Mouse (Mus musculus): ENCODE results near the gene Egfl8. TPM values are rescaled to one million over a fixed set of nuclear protein-coding genes. Genes with fewer than 3 reads are reported as not detected.

Gene Egfl8
- polyA plus RNA-seq, 1 experiment from 2014 or later: 0.14 TPM

GRCm38 (mm10) chr17:34627943-34628643 lies 12.3 kb upstream of the Egfl8 start, which contains the start of gene Ppt2:
Gene Ppt2, minus strand, starts transcription at chr17:34628510.
- Histone ChIP-seq H3K27ac (peak within 1 kb of the TSS; percentile 92), H3K36me3 (ENCODE audit: inconsistent target) (peaks cover 15% of the 10 kb centered on the region; the same call in 1 of the 2 replicates), H3K4me3 (ENCODE audit: inconsistent target) (peak within 1 kb of the TSS; percentile 80), H3K79me2 (ENCODE audit: inconsistent target) (peaks cover 17% of the 10 kb centered on the region; the same call in 1 of the 2 replicates)
- 5% methylated on average over 29 of the region's 29 CpGs for WGBS (ENCODE audit: missing documents)

- Histone ChIP-seq H3K27ac (peak overlapping the region; percentile 92), H3K4me3 (ENCODE audit: inconsistent target) (peak overlapping the region; percentile 80), H3K79me2 (ENCODE audit: inconsistent target) (peaks cover 17% of the 10 kb centered on the region; the same call in 1 of the 2 replicates), H3K36me3 (ENCODE audit: inconsistent target) (peaks cover 23% of the 10 kb centered on the region)
- 3% methylated on average over 44 of the region's 45 CpGs for WGBS (ENCODE audit: missing documents)
Observed at GRCm38 (mm10) chr17:34627093-34627942, 11.5 kb upstream of the Egfl8 start.

GRCm38 (mm10) chr17:34626773-34627092 lies 11.0 kb upstream of the Egfl8 start:
- peaks cover 17% of the 10 kb centered on the region; the same call in 1 of the 2 replicates for H3K79me2 ChIP-seq (ENCODE audit: inconsistent target)
- peak overlapping the region; percentile 80 for H3K4me3 ChIP-seq (ENCODE audit: inconsistent target)
- under 1% methylated on average over 18 of the region's 18 CpGs for WGBS (ENCODE audit: missing documents)
- H3K36me3 ChIP-seq (ENCODE audit: inconsistent target): peaks cover 28% of the 10 kb centered on the region
- H3K27ac ChIP-seq: peak overlapping the region; percentile 55

GRCm38 (mm10) chr17:34626062-34626772 lies 10.4 kb upstream of the Egfl8 start:
- Histone ChIP-seq H3K36me3 (ENCODE audit: inconsistent target) (peaks cover 32% of the 10 kb centered on the region), H3K27ac (no peak overlapping the region), H3K79me2 (ENCODE audit: inconsistent target) (peaks cover 17% of the 10 kb centered on the region; the same call in 1 of the 2 replicates), H3K4me3 (ENCODE audit: inconsistent target) (peak overlapping the region; percentile 80)
- WGBS (ENCODE audit: missing documents): 76% methylated on average over 16 of the region's 16 CpGs

- Histone ChIP-seq H3K36me3 (ENCODE audit: inconsistent target) (peaks cover 37% of the 10 kb centered on the region), H3K4me3 (ENCODE audit: inconsistent target) (no peak overlapping the region), H3K27ac (no peak overlapping the region), H3K79me2 (ENCODE audit: inconsistent target) (peaks cover 17% of the 10 kb centered on the region; the same call in 1 of the 2 replicates)
- 93% methylated on average over 3 of the region's 3 CpGs for WGBS (ENCODE audit: missing documents)
Observed at GRCm38 (mm10) chr17:34624981-34625380, 9.2 kb upstream of the Egfl8 start.

- WGBS (ENCODE audit: missing documents): 89% methylated on average over 9 of the region's 9 CpGs
- H3K27ac ChIP-seq: no peak overlapping the region
- H3K36me3 ChIP-seq (ENCODE audit: inconsistent target): peaks cover 37% of the 10 kb centered on the region
- H3K4me3 ChIP-seq (ENCODE audit: inconsistent target): no peak overlapping the region
- H3K79me2 ChIP-seq (ENCODE audit: inconsistent target): peaks cover 17% of the 10 kb centered on the region; the same call in 1 of the 2 replicates
Observed at GRCm38 (mm10) chr17:34623161-34623560, 7.4 kb upstream of the Egfl8 start.

- no peak overlapping the region for H3K27ac ChIP-seq
Observed at GRCm38 (mm10) chr17:34621006-34621405, 5.2 kb upstream of the Egfl8 start.

GRCm38 (mm10) chr17:34618999-34619398 lies 3.2 kb upstream of the Egfl8 start:
- peaks cover 46% of the 10 kb centered on the region for H3K36me3 ChIP-seq (ENCODE audit: inconsistent target)
- WGBS (ENCODE audit: missing documents): 18% methylated on average over 6 of the region's 6 CpGs
- no peak overlapping the region for H3K27ac ChIP-seq
- no peaks in the 10 kb centered on the region for H3K79me2 ChIP-seq (ENCODE audit: inconsistent target)
- H3K4me3 ChIP-seq (ENCODE audit: inconsistent target): no peak overlapping the region

More at GRCm38 (mm10) chr17:34621006-34621405, 5.2 kb upstream of the Egfl8 start:
- Histone ChIP-seq H3K4me3 (ENCODE audit: inconsistent target) (no peak overlapping the region), H3K36me3 (ENCODE audit: inconsistent target) (peaks cover 48% of the 10 kb centered on the region), H3K79me2 (ENCODE audit: inconsistent target) (peaks cover 10% of the 10 kb centered on the region; the same call in 1 of the 2 replicates)
- 95% methylated on average over 8 of the region's 8 CpGs for WGBS (ENCODE audit: missing documents)

- peaks cover 53% of the 10 kb centered on the region for H3K36me3 ChIP-seq (ENCODE audit: inconsistent target)
- H3K4me3 ChIP-seq (ENCODE audit: inconsistent target): no peak overlapping the region
- no peak overlapping the region for H3K27ac ChIP-seq
- H3K79me2 ChIP-seq (ENCODE audit: inconsistent target): peaks cover 8% of the 10 kb centered on the region; the same call in 1 of the 2 replicates
- 98% methylated on average over 10 of the region's 10 CpGs for WGBS (ENCODE audit: missing documents)
Observed at GRCm38 (mm10) chr17:34613830-34614229, 1.9 kb downstream of the Egfl8 start.

- WGBS (ENCODE audit: missing documents): 78% methylated on average over 11 of the region's 11 CpGs
- H3K79me2 ChIP-seq (ENCODE audit: inconsistent target): peaks cover 15% of the 10 kb centered on the region
- H3K27ac ChIP-seq: no peak overlapping the region
- no peak overlapping the region for H3K4me3 ChIP-seq (ENCODE audit: inconsistent target)
- peaks cover 53% of the 10 kb centered on the region for H3K36me3 ChIP-seq (ENCODE audit: inconsistent target)
Observed at GRCm38 (mm10) chr17:34613054-34613645, 2.6 kb downstream of the Egfl8 start.

- H3K27ac ChIP-seq: no peak overlapping the region
- 92% methylated on average over 8 of the region's 8 CpGs for WGBS (ENCODE audit: missing documents)
- no peak overlapping the region for H3K4me3 ChIP-seq (ENCODE audit: inconsistent target)
- H3K36me3 ChIP-seq (ENCODE audit: inconsistent target): peaks cover 43% of the 10 kb centered on the region; the same call in 1 of the 2 replicates
- H3K79me2 ChIP-seq (ENCODE audit: inconsistent target): peaks cover 36% of the 10 kb centered on the region
Observed at GRCm38 (mm10) chr17:34611050-34611449, 4.7 kb downstream of the Egfl8 start.

GRCm38 (mm10) chr17:34607997-34608396 lies 7.8 kb downstream of the Egfl8 start:
- Histone ChIP-seq H3K4me3 (ENCODE audit: inconsistent target) (no peak overlapping the region), H3K36me3 (ENCODE audit: inconsistent target) (peaks cover 26% of the 10 kb centered on the region; the same call in 1 of the 2 replicates), H3K27ac (no peak overlapping the region), H3K79me2 (ENCODE audit: inconsistent target) (peaks cover 41% of the 10 kb centered on the region)
- 78% methylated on average over 7 of the region's 7 CpGs for WGBS (ENCODE audit: missing documents)

GRCm38 (mm10) chr17:34606186-34607039 lies 9.4 kb downstream of the Egfl8 start:
- Histone ChIP-seq H3K79me2 (ENCODE audit: inconsistent target) (peaks cover 55% of the 10 kb centered on the region), H3K36me3 (ENCODE audit: inconsistent target) (peaks cover 11% of the 10 kb centered on the region; the same call in 1 of the 2 replicates), H3K27ac (peak overlapping the region; percentile 46; the same call in 1 of the 2 replicates), H3K4me3 (ENCODE audit: inconsistent target) (peak overlapping the region; percentile 75)
- WGBS (ENCODE audit: missing documents): 18% methylated on average over 31 of the region's 32 CpGs
